Mouse (Mus musculus): Measurements from ENCODE around the gene Gm1043.

The Gm1043 gene

DNA sequence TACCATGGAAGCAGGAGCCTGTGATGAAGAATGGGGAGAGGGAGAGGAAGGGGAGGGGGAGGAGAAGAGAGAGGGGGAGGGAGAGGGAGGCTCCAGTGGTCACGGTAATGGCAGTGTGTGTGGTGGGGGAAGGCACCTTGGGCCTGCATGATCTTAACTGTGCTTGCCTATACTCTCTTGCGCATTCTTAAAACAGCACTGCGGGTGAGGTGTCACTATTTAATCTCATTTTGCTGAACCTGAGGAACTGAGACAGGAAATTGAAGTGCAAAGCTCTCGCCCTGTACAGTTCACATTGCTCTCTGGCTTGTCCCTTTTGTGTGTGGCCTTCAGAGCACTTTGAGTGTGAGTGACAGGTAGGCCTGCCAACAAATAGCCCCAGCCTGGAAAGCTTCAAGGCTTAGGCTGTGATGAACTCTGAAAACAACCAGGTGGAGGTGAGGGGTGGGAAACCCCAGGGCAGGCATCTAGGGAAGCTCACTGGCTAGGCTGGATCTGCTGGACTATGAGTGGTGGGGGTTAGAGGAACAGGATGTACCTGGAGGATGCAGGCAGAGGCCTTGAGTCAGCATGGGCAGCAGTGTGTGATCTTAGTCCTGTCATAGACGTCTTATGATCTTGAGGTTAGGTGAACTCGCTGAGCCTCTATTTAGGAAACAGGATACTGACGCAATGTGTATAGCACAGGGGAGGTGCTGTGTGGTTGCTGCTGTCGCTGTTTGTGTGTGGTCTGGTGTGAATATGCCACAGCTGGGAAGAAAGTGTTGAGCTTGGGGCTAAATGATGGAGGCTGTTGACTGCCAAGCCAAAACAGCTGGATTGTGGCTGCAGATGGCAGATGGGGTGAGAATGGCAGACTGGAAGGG lies 18.2 kb upstream of the Gm1043 start:
- DNase-seq (ENCODE audit: low spot score) = no peak

DNA sequence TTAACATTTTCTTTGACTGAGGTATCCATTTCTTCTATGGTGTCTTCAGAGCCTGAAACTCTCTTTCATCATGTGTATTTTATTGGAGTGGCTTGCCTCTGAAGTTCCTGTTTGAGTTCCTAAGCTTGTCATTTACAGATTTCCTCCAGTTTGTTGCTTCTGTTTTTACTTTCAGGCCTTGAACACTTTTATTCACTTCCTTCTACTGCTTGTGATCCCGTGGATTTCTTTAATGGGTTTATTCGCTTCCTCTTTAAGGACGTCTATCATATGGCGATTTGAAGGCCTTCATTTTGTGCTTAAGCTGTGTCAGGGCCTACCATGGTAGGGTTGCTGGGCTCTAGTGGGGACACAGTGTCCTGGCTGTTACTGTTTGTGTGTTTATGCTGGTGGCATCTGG lies 11.5 kb upstream of the Gm1043 start:
- DNase-seq (ENCODE audit: low spot score) = no peak

DNA sequence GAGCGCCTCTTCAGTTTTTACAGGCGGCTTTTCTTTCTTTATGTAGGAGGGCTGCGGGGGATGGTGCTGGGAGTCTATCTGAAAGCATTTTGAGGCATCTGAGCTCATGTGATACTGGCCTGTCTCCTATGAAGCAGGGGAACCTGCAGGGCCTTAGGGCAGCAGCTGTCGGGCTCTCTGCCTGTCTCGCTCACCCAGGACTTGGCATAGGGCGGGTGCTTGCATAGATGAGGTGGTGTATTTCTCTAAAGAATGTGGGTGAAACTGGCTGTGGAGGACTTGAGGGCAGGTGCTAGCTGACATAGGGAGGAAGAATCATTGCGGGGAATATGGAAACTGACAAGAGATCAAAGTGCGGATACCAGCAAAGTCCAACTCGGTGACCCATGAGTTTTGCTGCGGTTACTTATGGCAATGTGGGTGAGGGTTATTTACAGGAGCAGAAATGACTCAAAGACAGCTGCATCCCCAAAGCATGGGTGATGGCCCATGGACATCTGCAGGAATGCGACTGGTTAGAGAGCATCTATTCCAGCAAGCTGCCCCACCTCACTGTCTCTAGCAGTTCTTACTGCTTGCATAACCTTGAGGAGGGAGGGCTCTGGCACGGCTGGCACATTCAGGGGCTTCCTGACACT lies 8.4 kb upstream of the Gm1043 start:
- no peak for DNase-seq (ENCODE audit: low spot score)

DNA sequence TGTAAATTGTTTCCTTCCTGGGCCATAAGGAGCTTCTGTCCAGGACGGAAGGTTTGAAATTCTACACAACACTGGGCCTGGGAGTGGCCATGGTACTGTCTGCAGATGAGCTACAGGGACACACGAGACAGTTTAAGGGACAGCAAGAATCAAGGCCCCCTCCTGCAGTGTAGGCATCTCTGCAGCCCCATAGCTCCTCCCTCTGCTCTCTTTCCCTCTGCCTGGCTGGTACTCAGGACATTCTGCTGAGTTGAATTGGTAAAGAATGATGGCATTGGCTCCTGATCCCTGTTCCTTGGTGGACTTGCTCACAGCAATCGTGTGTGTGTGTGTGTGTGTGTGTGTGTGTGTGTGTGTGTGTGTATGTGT lies 7.9 kb upstream of the Gm1043 start:
- no peak for DNase-seq (ENCODE audit: low spot score)

DNA sequence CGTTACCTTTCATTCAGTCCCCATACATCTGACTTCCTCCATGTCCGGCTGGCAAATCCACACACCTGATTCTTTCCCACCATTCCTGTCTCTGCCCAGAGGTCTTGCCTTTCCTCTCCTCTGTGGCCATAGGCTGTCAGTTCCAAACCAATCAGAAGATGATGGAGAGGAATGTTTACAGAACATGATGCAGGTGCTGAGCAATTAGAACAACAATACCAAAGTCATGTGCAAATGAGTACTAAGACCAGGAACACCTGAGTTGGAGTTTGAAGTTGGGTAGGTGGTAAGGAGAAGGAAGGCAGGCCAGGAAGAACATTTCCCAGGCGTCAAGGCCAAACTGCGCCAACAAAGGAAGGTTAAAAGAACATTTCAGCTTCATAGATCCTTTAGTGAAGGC lies 5.7 kb upstream of the Gm1043 start:
- DNase-seq (ENCODE audit: low spot score) = no peak

DNA sequence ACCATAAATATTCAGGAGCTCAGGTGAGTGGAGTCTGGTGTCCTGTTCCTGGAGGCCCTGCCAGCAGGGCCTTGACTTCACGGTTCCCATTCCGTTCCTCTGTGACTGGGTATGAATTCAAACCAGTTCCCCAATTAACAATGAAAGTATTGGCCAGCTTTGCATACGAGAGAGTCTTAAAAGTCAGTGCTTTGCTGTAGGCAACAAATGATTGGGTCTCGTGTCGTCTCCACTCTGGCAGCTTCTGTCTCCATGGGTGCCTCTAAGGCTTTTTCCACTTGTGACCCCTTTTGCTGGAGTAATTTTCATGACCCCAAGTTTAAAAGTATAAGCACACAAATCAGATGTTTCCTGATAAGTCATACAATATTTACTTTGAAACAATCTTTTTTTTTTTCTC lies 4.6 kb upstream of the Gm1043 start:
- DNase-seq (ENCODE audit: low spot score) = no peak

DNA sequence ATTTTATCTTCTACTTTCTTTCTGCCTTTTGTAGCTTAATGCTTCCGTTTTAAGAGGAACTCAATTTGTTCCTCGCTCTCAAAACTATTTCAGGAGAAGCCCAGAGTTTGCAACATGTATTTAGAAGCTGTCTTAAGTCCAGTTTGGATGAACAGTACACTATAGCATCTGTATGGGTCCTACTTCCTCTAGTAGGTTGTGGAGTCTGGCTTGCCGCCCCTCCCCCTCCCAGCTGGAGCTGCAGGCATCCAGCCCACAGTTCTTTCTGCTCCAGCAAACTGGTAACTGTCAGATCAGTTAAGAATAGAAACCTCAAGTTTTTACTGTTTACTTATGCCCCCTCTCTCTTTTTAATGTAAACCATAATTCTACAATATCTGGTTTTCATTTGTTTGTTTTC lies 2.8 kb upstream of the Gm1043 start:
- peak; percentile 65 for DNase-seq (ENCODE audit: low spot score)

DNA sequence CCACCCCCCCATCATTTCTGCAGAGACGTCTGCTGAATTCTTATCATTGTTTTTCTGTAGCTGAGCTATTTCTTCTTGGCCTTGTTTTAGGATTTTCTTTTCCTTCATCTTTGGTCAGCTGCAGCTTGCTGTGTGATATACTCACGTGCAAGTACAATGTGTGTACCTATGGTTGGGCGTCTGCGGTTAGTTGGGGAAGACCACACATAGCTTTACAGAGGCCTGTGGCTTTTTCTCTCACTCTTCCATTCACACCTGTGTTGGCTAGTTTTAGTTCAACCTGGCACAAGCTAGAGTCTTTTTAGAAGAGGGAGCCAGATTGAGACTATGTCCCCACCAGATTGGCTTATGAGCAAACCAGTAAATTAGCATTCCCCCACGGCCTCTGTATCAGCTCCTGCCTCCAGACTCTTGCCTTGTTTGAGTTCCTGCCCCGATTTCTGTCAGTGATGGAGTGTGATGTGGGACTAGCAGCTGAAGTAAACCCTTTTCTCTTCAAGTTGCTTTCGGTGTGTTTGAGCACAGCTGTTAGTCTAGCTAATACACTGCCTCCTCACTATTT lies 1.9 kb upstream of the Gm1043 start:
- no peak for DNase-seq (ENCODE audit: low spot score)

DNA sequence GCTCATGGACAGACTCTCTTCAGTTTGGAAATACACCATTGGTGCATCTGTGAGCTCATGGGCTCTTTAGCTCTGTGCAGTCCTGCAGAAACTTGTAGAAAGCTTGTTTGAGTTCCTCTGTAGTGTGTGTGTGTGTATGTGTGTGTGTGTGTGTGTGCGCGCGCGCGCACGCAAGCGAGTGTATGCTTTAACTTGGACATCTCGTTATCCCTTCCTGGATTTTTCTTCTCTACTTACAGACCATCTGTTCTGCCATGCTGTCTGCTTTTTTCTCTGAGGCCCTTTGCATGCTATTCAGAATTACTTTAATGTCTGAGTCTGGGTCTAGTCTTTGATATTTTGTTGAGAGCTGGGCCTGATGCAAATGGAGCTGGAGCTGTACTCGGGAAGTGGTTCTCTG lies 1.3 kb upstream of the Gm1043 start:
- no peak for DNase-seq (ENCODE audit: low spot score)

DNA sequence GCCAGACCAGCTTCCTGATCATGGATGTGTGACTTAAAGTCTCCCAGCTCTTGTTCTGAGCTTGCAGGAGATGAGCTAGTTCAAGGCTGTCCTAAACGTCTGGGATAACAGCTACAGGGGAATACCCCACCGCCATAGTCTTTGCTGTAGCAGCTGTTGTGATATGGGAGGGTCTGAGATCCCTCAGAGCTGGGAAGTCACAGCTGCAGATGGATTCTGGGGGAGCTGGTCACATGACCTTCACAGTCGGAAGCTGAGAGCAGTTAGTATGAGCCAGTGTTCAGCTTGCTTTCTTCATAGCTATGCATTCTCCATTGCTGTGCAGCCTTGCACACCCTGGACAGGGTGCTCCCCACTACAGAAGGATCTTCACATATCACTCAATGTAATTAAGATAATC lies 748 bp downstream of the Gm1043 start:
- DNase-seq (ENCODE audit: low spot score) = no peak

DNA sequence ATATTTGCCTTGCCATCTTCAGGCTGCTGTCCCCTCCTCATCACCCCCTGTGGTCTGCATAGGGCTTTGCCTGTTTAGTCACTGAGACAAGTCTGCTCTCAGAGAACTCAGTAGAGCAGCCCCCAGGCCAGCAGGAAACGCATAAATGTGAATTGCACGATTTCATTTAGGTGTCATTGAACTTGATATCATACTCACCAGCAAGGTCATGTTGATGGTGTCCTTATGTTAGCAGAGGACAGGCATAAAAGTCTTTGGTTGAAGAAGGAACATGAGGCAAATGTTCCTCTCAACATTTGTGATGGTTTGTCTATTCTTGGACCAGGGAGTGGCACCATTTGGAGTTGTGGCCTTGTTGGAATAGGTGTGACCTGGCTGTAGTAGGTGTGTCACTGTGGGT lies 2.6 kb downstream of the Gm1043 start:
- no peak for DNase-seq (ENCODE audit: low spot score)

DNA sequence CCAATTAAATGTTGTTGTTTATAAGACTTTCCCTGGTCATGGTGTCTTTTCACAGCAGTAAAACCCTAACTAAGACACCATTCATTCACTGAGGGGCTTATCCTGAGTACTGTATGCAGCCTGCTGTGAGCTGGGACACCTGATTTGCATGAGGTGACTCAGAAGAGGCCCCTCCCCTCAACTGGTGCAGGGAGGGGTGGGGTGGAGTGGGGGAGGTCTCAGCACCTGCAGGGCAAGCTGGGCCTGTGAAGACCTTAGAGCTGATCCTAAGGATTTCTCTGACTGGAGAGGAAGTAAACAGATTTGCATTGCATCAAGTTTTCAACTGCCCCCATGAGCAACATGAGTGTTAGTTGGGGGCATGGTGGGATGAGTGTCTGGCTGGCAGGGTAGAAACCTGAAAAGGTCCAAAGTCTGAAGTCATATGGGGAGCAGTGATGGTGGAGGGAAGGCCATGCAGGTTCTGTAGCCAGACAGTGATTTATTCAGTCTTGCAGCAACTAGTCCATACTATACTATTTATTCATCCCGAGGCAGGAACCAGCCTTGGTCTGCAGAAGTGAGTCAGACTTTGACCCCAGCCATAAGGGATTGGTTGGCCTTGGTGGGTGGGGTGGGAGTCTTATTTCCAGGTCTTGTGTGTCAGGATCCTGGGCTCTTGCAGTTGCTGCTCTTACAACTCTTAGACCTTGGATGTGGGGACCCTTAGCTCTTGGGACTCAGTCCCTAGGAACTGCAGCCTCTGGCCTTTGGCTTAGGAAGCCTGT lies 3.4 kb downstream of the Gm1043 start:
- DNase-seq (ENCODE audit: low spot score) = no peak

DNA sequence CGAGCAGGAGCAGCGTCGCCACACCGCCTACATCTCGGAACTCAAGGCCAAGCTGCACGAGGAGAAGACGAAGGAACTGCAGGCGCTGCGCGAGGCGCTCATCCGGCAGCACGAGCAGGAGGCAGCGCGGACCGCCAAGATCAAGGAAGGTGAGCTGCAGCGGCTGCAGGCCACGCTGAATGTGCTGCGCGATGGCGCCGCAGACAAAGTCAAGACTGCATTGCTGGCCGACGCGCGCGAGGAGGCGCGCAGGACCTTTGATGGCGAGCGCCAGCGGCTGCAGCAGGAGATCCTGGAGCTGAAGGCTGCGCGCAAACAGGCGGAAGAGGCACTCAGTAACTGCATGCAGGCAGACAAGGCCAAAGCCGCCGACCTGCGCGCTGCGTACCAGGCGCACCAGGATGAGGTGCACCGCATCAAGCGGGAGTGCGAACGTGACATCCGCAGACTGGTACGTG lies 6.0 kb downstream of the Gm1043 start:
- DNase-seq (ENCODE audit: low spot score) = peak; percentile 57

DNA sequence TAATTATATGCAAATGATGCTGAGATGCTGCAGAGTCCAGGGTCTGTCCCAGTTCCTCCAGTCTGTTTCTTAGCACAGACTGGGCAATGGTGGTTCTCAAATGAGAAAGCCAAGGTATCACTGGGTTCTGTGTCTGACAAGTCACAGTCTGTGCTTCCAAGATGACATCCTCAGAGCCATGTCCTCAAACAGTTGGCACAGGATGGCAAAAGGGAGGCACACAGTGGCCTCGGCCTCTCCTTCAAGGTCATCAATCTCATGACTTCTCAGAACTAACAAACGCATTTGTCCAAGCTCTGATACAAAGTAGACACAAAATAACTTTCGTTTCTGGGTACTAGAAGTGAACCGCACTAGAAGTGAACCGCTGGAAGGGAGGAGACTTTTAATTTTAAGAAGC lies 9.8 kb downstream of the Gm1043 start:
- no peak for DNase-seq (ENCODE audit: low spot score)

DNA sequence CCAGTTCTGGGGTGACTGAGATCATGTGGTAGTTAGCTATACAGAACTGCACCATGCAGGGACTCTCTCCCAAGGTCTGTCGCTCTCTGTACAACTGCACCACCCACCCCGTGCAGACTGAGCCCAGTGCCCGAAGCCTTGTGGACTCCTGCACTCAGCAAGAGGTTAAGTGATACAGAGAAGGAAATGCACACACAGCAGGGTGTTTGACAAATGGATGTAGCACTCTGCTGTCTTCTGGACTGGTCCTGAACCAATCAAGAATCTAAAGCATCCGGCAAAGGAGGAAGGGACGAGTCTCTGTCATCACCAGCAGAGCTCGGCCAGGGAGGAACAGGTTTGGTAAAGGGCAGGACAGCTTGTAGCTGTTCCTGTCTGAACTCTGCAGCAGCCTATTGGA lies 12.4 kb downstream of the Gm1043 start:
- DNase-seq (ENCODE audit: low spot score) = no peak

DNA sequence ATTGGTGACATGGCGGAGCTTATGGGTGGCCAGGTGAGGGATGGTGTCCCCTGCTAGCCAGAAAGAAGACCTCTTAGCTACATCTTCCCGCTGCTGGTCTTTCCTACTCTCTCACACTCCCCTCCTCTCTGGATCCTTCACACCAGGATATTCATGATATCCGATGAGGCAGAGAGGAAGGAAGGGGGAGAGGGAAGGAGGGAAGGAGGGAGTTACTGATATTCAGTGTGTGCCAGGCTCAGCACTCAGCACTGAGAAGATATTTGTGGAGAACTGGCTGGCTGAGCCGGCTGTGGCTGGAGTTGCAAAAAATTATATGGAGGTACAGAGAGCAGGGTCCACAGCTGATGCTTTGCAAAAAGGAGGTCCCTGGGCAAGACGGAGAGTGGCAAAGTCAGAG lies 15.6 kb downstream of the Gm1043 start:
- DNase-seq (ENCODE audit: low spot score) = no peak

DNA sequence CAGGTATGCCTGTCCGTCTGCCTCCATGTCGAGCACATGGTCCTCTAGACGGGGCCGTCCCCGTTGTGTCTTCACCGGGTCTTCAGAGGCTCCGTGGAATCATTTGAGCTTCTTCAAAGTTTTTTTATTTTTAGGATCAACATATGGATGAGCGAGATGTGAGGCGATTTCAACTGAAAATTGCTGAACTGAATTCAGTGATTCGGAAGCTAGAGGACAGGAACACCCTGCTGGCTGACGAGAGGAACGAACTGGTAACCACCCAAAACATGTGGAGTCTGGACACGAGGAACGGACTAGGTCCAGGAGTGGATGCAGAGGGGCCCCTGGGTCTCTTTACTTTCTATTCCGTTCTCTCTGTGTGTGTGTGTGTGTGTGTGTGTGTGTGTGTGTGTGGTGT lies 16.5 kb downstream of the Gm1043 start:
- DNase-seq (ENCODE audit: low spot score) = no peak

DNA sequence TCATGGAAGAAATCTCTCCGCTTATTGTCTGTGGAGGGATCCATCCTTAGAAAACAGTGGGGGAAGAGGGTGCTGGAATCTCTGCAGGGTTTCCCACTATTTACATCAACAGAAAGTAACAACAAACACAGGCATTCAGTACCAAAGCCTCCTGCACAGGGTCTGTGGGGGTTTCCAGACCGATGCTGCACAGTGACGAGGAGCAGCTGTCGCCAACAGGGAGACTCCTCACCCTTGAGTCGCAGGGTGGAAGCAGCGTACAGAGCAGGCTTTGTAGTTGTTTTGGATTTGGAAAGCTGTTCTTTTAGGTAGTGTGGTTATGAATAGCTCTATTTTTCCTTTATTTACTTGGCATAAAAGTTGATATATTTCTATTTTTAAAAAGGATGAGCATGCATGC lies 16.9 kb downstream of the Gm1043 start:
- no peak for DNase-seq (ENCODE audit: low spot score)

DNA sequence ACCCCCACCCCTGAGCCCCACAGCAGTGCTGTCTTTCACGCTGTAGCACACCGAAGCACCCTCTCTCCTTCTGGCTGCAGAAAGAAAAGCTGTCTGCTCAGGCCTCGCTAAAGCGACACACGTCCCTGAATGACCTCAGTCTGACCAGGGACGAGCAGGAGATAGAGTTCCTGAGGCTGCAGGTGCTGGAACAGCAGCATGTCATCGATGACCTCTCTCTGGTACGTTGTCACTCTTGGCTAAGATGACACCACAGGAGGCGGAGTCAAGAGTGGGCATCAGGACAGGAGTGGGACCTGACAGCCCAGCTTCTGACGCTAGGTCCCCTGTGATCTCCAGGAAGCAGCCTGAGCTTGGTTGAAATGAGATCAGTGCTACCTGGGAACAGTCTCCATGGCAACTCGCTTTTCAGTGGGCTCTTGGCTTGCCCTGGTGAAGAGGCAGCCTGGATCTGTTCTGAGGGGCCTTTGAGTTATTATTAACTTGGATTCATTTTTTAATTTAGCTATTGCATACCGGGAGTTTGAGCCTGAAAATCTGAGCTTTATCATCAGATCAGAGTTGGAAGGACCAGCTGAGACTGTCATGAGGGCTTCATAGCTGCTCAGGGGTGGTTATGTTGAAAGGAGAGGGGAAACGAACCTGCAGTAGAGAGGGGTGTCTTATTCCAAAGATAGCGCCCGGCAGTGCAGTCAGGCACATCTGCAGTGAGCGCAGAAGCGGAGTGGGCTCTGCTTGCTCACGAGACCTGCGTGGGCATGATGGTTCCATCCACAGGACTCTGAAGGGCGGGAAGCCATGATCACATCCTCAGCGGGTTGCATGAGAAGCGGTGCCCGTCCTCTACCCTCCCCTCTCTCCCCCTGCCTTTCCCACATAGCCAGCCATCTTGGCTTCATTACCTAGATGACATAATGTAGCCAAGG lies 20.6 kb downstream of the Gm1043 start:
- peak; percentile 20 for DNase-seq (ENCODE audit: low spot score)

DNA sequence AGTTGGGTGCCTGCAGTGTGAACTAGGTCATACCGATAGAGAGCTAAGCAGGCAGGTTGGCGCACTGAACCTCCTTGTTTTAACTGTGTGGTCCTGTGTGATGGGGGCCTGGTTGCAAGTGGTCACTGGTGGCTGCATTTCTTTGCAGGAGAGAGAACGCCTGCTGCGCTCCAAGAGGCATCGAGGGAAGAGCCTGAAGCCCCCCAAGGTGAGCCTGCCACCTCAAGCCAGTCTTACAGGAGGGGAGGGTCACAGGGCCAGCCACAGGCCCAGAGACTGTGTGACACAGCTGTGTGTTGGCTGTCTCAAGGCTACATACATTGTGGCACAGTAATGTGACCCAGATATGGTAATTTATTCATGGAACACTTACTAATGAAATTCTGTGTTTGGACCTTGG lies 21.9 kb downstream of the Gm1043 start:
- DNase-seq (ENCODE audit: low spot score) = peak; percentile 20

DNA sequence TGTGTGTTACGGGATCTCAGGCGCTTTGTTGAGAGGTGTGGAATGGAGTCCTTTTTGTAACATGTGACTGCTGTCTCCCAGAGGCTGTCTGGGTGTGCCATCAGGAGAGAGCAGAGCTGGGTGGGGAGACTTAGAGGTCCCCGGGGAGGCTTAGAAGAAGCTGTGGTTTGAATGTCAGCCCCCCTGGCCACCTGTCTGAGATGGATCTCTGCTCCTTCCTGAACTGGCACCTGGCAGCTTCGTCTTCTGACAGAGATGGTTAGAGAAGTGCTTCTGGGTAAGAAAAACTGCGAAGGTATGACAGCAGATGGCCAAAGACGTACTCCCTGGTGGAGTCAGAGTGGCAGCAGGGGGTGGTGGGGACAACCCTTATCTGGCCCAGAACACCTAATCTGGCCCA lies 22.4 kb downstream of the Gm1043 start:
- DNase-seq (ENCODE audit: low spot score) = no peak
